Mouse (Mus musculus) hindbrain, embryonic 10.5 days (tissue): Measurements from ENCODE around the gene Lat2. TPM values are rescaled to one million over a fixed set of nuclear protein-coding genes. Genes with fewer than 3 reads are reported as not detected.
A peak's percentile ranks its signal among the peaks of the same experiment; 100 is the strongest.

ENCODE experiments used
- DNase-seq: peaks from one replicate; pipeline ENCODE4 v3.0.0-alpha.2; 2017; ENCODE audit warnings: low spot score
- H3K27ac ChIP-seq: fragments of 300-500 bp; sonication (generic); 2 replicates; pipeline ENCODE4 v1.5.1; 2016; ENCODE audit warnings: mild to moderate bottlenecking, moderate library complexity
- H3K27me3 ChIP-seq: fragments of 300-500 bp; sonication (generic); 2 replicates; pipeline ENCODE4 v1.6.1; 2016; ENCODE audit warnings: mild to moderate bottlenecking; ENCODE audit not compliant: poor library complexity, insufficient read depth, severe bottlenecking
- H3K36me3 ChIP-seq: fragments of 300-500 bp; sonication (generic); 2 replicates; pipeline ENCODE4 v1.6.1; 2016; ENCODE audit warnings: mild to moderate bottlenecking, moderate library complexity
- H3K4me1 ChIP-seq: fragments of 300-500 bp; sonication (generic); replicated peaks from 2 replicates; pipeline ENCODE4 v1.6.1; 2016; ENCODE audit warnings: mild to moderate bottlenecking
- H3K4me3 ChIP-seq: fragments of 300-500 bp; sonication (generic); 2 replicates; pipeline ENCODE4 v1.5.1; 2016; ENCODE audit warnings: mild to moderate bottlenecking, moderate library complexity
- H3K9me3 ChIP-seq: fragments of 300-500 bp; sonication (generic); 2 replicates; pipeline ENCODE4 v1.6.1; 2016; ENCODE audit warnings: mild to moderate bottlenecking, moderate library complexity
- WGBS: fragments of 180-500 bp; shearing (Covaris S2); methylation state at CpG from one replicate; pipeline ENCODE4 v1.1.7; 2016; 5-methylcytosine and 5-hydroxymethylcytosine counted together
- polyA plus RNA-seq: library from polyadenylated mRNA; unstranded; fragments of >200 nt; fragmentation: Nextera tagmentation; extraction: Ambion mirVana; gene quantifications from 2 replicates; pipeline ENCODE4 v1.2.1, GENCODE M21; 2016

Lat2 gene
- polyA plus RNA-seq, 1 experiment from 2014 or later = 4.3 TPM

DNA sequence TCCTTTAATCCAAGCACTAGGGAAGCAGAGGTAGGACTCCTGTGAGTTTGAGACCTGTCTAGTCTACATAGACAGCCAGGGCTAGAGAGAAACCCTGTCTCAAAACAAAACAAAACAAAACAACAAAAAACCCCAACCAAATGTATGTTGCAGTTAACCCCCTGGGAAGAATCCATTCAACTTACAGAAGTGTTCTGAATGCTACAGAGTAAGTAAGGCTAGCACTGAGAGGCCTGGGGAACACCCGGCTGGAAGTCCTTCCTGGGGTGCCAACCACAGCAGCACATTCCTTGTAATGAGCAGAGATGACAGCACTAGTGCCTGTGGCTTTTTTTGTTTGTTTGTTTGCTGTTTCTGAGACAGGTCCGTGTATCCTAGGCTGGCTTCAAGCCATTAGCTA is 18.0 kb upstream of the Lat2 start:
- peaks cover 7% of the 10 kb centered on the region for H3K4me1 ChIP-seq
- H3K4me3 ChIP-seq = no peak overlapping the region
- no peak overlapping the region for H3K27ac ChIP-seq
- 65% methylated on average over 2 of the region's 2 CpGs for WGBS
- no peaks in the 10 kb centered on the region for H3K9me3 ChIP-seq
- peaks cover 98% of the 10 kb centered on the region for H3K36me3 ChIP-seq
- no peak for DNase-seq
- H3K27me3 ChIP-seq = no peaks in the 10 kb centered on the region

- Histone ChIP-seq H3K4me3 (no peak overlapping the region), H3K4me1 (no peaks in the 10 kb centered on the region), H3K27me3 (no peaks in the 10 kb centered on the region), H3K36me3 (peaks cover 99% of the 10 kb centered on the region), H3K27ac (no peak overlapping the region), H3K9me3 (no peaks in the 10 kb centered on the region)
- no peak for DNase-seq
Observed at GRCm38 (mm10) chr5:134630835-134631234, 16.0 kb upstream of the Lat2 start.

- no peaks in the 10 kb centered on the region for H3K27me3 ChIP-seq
- no peak overlapping the region for H3K4me3 ChIP-seq
- H3K36me3 ChIP-seq = peaks cover 99% of the 10 kb centered on the region
- H3K4me1 ChIP-seq = no peaks in the 10 kb centered on the region
- no peak overlapping the region for H3K27ac ChIP-seq
- H3K9me3 ChIP-seq = no peaks in the 10 kb centered on the region
- no peak for DNase-seq
- WGBS = 84% methylated on average over 4 of the region's 4 CpGs
Observed at GRCm38 (mm10) chr5:134629508-134629907, 14.7 kb upstream of the Lat2 start.

DNA sequence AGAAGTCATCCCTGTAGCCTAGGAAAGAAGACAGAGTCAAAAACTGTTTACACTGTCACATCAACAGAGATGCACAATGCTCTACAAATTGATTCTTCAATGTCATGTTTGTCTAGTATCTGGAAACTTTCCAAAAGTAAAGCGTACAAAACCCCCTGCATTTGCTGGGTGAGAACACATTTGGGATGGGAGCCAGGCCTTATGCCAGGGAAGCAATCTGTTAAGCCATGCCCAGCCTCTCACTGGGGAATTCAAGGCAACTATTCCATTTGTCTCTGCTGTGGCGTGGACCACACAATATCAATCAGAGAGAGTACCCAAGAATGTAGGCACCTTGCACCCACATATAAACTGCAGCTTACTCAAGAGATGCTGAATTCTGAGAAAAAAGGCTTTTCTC is 7.2 kb upstream of the Lat2 start:
- Histone ChIP-seq H3K27ac (no peak overlapping the region), H3K4me1 (no peaks in the 10 kb centered on the region), H3K27me3 (no peaks in the 10 kb centered on the region), H3K9me3 (no peaks in the 10 kb centered on the region), H3K4me3 (no peak overlapping the region), H3K36me3 (peaks cover 100% of the 10 kb centered on the region)
- no peak for DNase-seq
- WGBS = 95% methylated on average over 2 of the region's 2 CpGs

- no peak overlapping the region for H3K27ac ChIP-seq
- DNase-seq = no peak
- peaks cover 100% of the 10 kb centered on the region for H3K36me3 ChIP-seq
- H3K4me1 ChIP-seq = no peaks in the 10 kb centered on the region
- no peak overlapping the region for H3K4me3 ChIP-seq
- whole genome bisulfite sequencing = 92% methylated on average over 16 of the region's 16 CpGs
- no peaks in the 10 kb centered on the region for H3K27me3 ChIP-seq
- no peaks in the 10 kb centered on the region for H3K9me3 ChIP-seq
Observed at GRCm38 (mm10) chr5:134621099-134621640, 6.3 kb upstream of the Lat2 start.

DNA sequence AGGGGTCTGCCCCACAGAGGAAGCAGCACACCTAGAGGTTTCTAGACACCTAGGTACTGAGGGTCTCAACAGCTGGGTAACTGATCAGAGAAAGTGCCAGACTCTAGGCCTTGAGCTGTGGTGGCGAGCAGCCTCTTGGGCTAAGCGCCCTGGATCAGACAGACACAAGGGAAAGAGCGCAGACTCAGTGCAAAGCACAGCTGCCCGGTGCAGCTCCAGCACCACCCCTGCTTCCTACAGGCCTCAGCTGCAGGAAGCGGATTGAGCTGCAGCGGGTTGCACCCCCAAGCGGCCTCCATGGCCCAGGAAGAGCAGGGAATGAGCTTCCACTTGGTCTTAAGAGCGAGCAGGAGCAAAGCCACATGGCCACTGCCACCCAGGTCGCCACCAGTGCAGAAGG is 5.6 kb upstream of the Lat2 start:
- no peak for DNase-seq
- no peaks in the 10 kb centered on the region for H3K27me3 ChIP-seq
- H3K4me3 ChIP-seq = no peak overlapping the region
- peaks cover 99% of the 10 kb centered on the region for H3K36me3 ChIP-seq
- 97% methylated on average over 9 of the region's 9 CpGs for WGBS
- no peaks in the 10 kb centered on the region for H3K9me3 ChIP-seq
- H3K27ac ChIP-seq = no peak overlapping the region
- no peaks in the 10 kb centered on the region for H3K4me1 ChIP-seq

DNA sequence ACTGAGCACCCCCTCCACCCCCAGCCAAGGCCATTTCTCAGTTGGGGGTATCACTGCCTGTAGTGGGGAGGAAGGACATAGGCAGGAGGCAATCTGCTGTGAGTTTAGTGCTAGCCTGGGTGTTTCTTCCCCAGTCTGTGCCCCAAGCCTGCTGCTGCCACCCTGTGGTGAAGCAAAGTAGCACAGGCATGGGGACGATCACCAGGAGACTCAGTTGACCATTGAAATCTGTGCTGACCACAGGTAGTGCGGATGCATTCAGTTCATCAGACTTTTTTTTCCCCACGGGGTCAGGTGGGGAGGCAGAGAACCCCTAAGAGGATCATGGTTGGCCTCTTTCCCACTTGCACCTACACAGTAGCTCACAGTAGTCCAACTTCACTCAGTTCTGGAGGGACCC is 2.2 kb upstream of the Lat2 start:
- DNase-seq = peak; percentile 42
- WGBS = 64% methylated on average over 3 of the region's 3 CpGs
- Histone ChIP-seq H3K36me3 (peaks cover 80% of the 10 kb centered on the region), H3K9me3 (no peaks in the 10 kb centered on the region), H3K4me3 (no peak overlapping the region), H3K4me1 (peaks cover 5% of the 10 kb centered on the region), H3K27me3 (no peaks in the 10 kb centered on the region), H3K27ac (no peak overlapping the region)

DNA sequence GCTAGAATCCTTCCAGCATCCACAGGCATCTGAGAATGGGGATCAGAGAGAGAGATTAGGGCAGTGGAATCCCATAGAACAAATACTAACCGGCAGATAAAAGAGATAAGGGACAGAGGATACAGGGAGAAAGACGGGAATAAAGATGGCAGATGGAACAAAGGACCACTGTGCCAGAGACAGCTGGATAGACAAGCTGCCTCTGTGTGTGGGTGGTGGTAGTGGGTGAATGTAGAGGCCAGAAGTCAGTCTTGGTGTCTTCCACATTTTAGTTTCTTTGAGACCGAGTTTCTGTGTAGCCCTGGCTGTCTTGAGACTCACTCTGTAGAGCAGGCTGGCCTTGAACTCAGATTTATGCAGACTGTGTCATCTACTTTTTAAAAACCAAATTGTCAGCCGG is 955 bp upstream of the Lat2 start:
- Histone ChIP-seq H3K27ac (no peak overlapping the region), H3K4me3 (no peak overlapping the region), H3K4me1 (peaks cover 12% of the 10 kb centered on the region), H3K36me3 (peaks cover 67% of the 10 kb centered on the region), H3K27me3 (no peaks in the 10 kb centered on the region), H3K9me3 (no peaks in the 10 kb centered on the region)
- no peak for DNase-seq
- 77% methylated on average over 4 of the region's 4 CpGs for WGBS

DNA sequence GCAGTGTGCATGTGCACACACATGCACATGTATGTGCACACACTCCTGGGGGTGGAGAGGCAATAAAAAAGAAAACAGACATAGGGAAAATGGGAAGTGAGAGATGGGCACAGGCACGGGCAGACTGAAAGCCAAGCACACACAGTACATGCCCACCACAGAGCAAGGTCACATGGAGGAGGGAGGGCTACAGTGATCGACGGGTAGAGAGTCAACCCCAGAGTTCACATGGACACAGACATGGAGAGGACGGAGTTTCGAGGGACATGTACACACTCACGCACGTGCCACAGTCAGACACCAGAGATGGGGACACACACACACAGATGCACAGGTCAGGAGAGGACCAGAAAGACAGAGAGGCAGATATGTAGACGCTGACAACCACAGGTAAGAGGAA is 555 bp upstream of the Lat2 start:
- H3K36me3 ChIP-seq = peaks cover 63% of the 10 kb centered on the region
- DNase-seq = no peak
- 88% methylated on average over 8 of the region's 8 CpGs for WGBS
- H3K9me3 ChIP-seq = no peaks in the 10 kb centered on the region
- no peak overlapping the region for H3K27ac ChIP-seq
- H3K27me3 ChIP-seq = no peaks in the 10 kb centered on the region
- peaks cover 12% of the 10 kb centered on the region for H3K4me1 ChIP-seq
- H3K4me3 ChIP-seq = no peak overlapping the region

GRCm38 (mm10) chr5:134614296-134614695 is 529 bp downstream of the Lat2 start:
- Histone ChIP-seq H3K27me3 (no peaks in the 10 kb centered on the region), H3K9me3 (no peaks in the 10 kb centered on the region), H3K4me1 (peaks cover 12% of the 10 kb centered on the region), H3K36me3 (peaks cover 52% of the 10 kb centered on the region), H3K4me3 (no peak overlapping the region), H3K27ac (no peak overlapping the region)
- no peak for DNase-seq
- WGBS = 93% methylated on average over 8 of the region's 8 CpGs

- no peak for DNase-seq
- Histone ChIP-seq H3K27me3 (no peaks in the 10 kb centered on the region), H3K27ac (no peak overlapping the region), H3K36me3 (peaks cover 46% of the 10 kb centered on the region), H3K9me3 (no peaks in the 10 kb centered on the region), H3K4me3 (no peak overlapping the region), H3K4me1 (peaks cover 12% of the 10 kb centered on the region)
- 86% methylated on average over 9 of the region's 9 CpGs for WGBS
Observed at GRCm38 (mm10) chr5:134613727-134614126, 1.1 kb downstream of the Lat2 start.

DNA sequence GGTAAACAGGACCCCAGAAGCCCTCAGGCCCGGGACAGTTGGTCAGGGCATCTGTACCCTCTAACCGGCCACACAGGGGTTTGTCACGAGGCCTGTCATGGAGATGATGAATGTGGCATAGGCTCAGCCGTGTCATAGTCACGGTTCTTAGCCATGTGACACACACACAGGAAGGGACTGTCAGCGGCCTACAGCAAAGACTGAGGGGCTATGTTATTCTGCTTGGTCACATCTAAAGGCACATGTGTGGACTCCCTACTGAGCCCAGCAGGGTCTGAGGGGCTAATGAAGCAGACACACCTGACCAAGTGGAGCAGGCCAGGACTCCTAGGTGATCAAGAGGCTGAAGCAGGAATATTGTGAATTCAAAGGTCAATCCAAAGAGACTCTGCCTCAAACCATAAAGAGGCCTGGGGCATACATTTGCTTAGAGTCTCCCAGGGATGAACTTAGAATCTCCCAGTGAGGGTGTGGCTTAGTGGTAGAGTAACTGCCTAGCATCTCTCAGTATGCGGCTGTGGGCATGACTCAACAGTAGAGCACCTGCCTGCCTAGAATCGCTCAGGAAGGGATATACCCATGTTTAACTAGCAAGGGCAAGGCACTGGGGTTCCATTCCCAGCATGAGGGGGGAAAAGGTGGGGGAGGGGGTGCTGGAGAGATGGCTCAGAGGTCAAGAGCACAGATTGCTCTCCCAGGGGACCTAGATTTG is 2.9 kb downstream of the Lat2 start:
- peak; percentile 13 for DNase-seq
- no peaks in the 10 kb centered on the region for H3K9me3 ChIP-seq
- peaks cover 12% of the 10 kb centered on the region for H3K4me1 ChIP-seq
- peaks cover 29% of the 10 kb centered on the region for H3K36me3 ChIP-seq
- WGBS = 66% methylated on average over 8 of the region's 8 CpGs
- no peaks in the 10 kb centered on the region for H3K27me3 ChIP-seq
- no peak overlapping the region for H3K4me3 ChIP-seq
- peak overlapping the region; percentile 40; the same call in 1 of the 2 replicates for H3K27ac ChIP-seq

DNA sequence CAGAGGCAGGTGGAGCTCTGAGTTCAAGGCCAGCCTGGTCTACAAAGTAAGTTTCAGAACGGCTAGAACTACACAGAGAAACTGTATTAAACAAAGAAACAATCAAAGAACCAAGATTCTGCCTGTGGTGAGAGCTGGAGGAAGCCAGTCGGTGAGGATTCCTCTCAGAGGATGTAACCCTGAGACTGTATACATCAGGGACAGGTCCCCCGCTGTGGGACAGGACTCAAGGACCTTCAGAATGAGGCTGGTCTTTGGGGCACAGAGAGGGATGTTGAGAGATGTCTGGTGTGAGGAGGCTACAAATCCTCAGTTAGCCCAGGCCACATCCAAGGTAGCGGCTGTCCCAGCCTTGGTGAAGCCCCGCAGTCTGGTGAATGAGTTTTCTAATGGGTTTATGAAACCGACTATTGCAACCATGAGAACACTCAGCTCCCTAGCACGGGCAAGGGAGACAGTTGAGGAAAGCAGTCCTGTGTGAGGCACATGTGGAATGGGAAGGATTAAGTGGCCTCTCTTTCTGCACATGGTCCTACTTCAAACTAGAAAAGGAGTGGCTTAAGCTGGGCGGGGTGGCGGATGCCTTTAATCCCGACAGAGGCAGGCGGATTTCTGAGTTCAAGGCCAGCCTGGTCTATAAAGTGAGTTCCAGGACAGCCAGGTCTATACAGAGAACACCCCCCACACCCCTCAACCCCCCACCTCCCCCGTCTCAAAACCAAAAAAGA is 4.7 kb downstream of the Lat2 start:
- H3K27me3 ChIP-seq = no peaks in the 10 kb centered on the region
- WGBS = 84% methylated on average over 12 of the region's 12 CpGs
- H3K9me3 ChIP-seq = no peaks in the 10 kb centered on the region

More for the DNA sequence above, 4.7 kb downstream of the Lat2 start:
- no peak for DNase-seq
- H3K36me3 ChIP-seq = peaks cover 11% of the 10 kb centered on the region
- no peak overlapping the region for H3K4me3 ChIP-seq
- H3K4me1 ChIP-seq = peaks cover 12% of the 10 kb centered on the region
- no peak overlapping the region for H3K27ac ChIP-seq
